Mouse (Mus musculus) limb, embryonic 14.5 days (tissue): ENCODE measurements around the gene Tenm2. TPM values are rescaled to one million over a fixed set of nuclear protein-coding genes. Genes with fewer than 3 reads are reported as not detected.

Experiments used
- ATAC-seq: fragments of 200-750 bp; cut with Nextera tagmentation; 2 replicates; pipeline ENCODE4 v1.8.0; 2017; ENCODE audit warnings: low read depth, moderate number of reproducible peaks, moderate TSS enrichment; ENCODE audit not compliant: low FRiP score
- DNase-seq: peaks from one replicate; pipeline ENCODE4 v3.0.0-alpha.2; 2015; ENCODE audit warnings: low spot score
- H3K27ac ChIP-seq: fragments of 300-500 bp; sonication (generic); replicated peaks from 2 replicates; pipeline ENCODE4 v1.5.1; 2014; ENCODE audit warnings: low read depth, mild to moderate bottlenecking, low read length, moderate library complexity, mixed read lengths
- H3K27me3 ChIP-seq: fragments of 300-500 bp; sonication (generic); 2 replicates; pipeline ENCODE4 v1.6.1; 2014; ENCODE audit warnings: low read length, mixed read lengths; ENCODE audit not compliant: control insufficient read depth, insufficient read depth
- H3K36me3 ChIP-seq: fragments of 300-500 bp; sonication (generic); 2 replicates; pipeline ENCODE4 v1.6.1; 2014; ENCODE audit warnings: mild to moderate bottlenecking, low read length, moderate library complexity, mixed read lengths; ENCODE audit not compliant: control insufficient read depth, insufficient read depth
- H3K4me1 ChIP-seq: fragments of 300-500 bp; sonication (generic); 2 replicates; pipeline ENCODE4 v1.6.1; 2014; ENCODE audit warnings: antibody characterized with exemption, low read length, mixed read lengths; ENCODE audit not compliant: control insufficient read depth, insufficient read depth
- H3K4me2 ChIP-seq: fragments of 300-500 bp; sonication (generic); replicated peaks from 2 replicates; pipeline ENCODE4 v1.6.1; 2014; ENCODE audit warnings: low read depth, mild to moderate bottlenecking, low read length, moderate library complexity; ENCODE audit not compliant: severe bottlenecking
- H3K4me3 ChIP-seq: fragments of 300-500 bp; sonication (generic); replicated peaks from 2 replicates; pipeline ENCODE4 v1.5.1; 2014; ENCODE audit warnings: low read length
- H3K9ac ChIP-seq: fragments of 300-500 bp; sonication (generic); 2 replicates; pipeline ENCODE4 v1.6.1; 2014; ENCODE audit warnings: mild to moderate bottlenecking, low read depth, low read length, moderate library complexity; ENCODE audit not compliant: severe bottlenecking
- H3K9me3 ChIP-seq: fragments of 300-500 bp; sonication (generic); 2 replicates; pipeline ENCODE4 v1.6.1; 2016; ENCODE audit warnings: low read length; ENCODE audit not compliant: control insufficient read depth
- POLR2A ChIP-seq: fragments of 200-500 bp; IDR thresholded peaks from 2 replicates; pipeline ENCODE4 v1.8.0; 2012; ENCODE audit warnings: inconsistent platforms, mild to moderate bottlenecking, moderate library complexity, borderline replicate concordance; ENCODE audit not compliant: insufficient read depth, insufficient read length; ENCODE audit errors: extremely low read depth
- WGBS: fragments of 180-500 bp; shearing (Covaris S2); extraction: QIAGEN DNeasy Blood & Tissue Kit; methylation state at CpG from one replicate; pipeline ENCODE4 v1.1.7; 2014; 5-methylcytosine and 5-hydroxymethylcytosine counted together
- polyA plus RNA-seq, 2 experiments: library from polyadenylated mRNA; depleted of rRNA in 1 of 2; stranded (reverse) in 1 of 2; unstranded in 1 of 2; fragments of >200 nt; fragmentation: Nextera tagmentation in 1 of 2; extraction: Ambion mirVana in 1 of 2; gene quantifications; 2 replicates each; pipeline versions ENCODE4 v1.2.1 to v1.2.3; 2012 to 2014

The Tenm2 gene
- polyA plus RNA-seq, 2 experiments = 3.7 to 5.6 TPM

DNA sequence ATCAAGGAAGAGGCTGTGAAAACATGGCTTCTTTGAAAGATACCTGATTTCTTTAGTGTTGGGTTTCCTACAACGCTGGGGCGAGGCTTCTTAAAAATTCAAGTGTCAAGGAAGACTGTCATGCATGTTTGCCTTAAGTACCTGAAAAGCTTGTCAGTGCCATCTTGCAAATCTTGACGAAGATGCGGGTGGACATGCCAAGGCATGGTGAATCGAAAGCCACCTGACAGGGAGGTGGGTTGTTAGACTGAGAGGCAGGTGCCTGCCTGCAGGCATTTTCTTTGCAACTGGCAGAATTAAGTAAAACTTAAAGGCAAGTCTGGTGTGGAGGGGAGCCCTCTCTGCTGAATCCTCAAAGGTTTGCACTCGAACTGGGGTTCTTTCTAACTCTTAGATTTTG, 949.5 kb downstream of the Tenm2 start:
- no peaks in the 10 kb centered on the region for H3K36me3 ChIP-seq
- no peak for TF ChIP-seq POLR2A
- no peaks in the 10 kb centered on the region for H3K27me3 ChIP-seq
- 72% methylated on average over 6 of the region's 6 CpGs for WGBS
- H3K4me1 ChIP-seq = no peaks in the 10 kb centered on the region
- no peak overlapping the region for H3K9ac ChIP-seq
- H3K9me3 ChIP-seq = no peaks in the 10 kb centered on the region
- no peak for DNase-seq
- no peak overlapping the region for H3K4me3 ChIP-seq
- no peak overlapping the region for H3K27ac ChIP-seq
- H3K4me2 ChIP-seq = no peak overlapping the region
- ATAC-seq = no peak

DNA sequence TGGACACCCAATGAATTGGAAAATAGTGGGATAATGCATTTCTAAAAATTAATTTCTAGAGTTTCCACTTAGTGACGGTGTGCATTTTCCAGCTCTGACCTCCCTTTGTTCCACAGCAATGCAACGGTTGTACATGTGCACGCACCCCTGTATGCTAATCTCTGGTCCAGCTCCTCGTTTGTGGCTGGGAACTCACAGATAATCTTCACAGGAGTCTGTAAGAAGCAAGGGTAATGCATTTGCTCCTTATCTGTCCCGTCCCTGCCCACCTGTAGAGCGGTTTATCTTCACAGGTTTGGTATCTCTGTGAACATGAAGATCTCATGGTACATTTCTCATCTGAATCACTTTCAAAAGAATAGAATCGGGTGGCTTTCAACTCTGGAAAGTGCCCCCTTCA, 955.2 kb downstream of the Tenm2 start:
- H3K27me3 ChIP-seq = no peaks in the 10 kb centered on the region
- 85% methylated on average over 7 of the region's 7 CpGs for WGBS
- H3K27ac ChIP-seq = no peak overlapping the region
- no peaks in the 10 kb centered on the region for H3K36me3 ChIP-seq
- DNase-seq (no peak), ATAC-seq (no peak)
- H3K4me1 ChIP-seq = peaks cover 20% of the 10 kb centered on the region
- no peak overlapping the region for H3K4me3 ChIP-seq
- H3K9me3 ChIP-seq = no peaks in the 10 kb centered on the region
- H3K4me2 ChIP-seq = no peak overlapping the region
- no peak for TF ChIP-seq POLR2A
- no peak overlapping the region for H3K9ac ChIP-seq

DNA sequence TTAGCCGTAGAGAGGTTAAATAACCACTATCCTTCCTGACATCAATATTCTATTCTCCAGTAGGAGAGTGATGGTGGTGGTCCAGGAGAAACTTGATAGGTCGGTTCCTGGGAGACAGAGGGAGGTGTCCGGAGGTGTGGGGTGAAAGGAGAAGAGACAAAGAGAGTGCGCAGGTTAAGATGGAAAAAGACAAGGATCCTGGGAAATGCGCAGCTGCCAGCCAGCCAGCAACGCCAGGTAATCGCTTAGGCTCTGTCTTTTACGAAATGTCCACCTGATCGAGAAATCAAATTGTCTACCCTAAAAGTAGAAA, 957.9 kb downstream of the Tenm2 start:
- Histone ChIP-seq H3K4me1 (peaks cover 20% of the 10 kb centered on the region), H3K36me3 (no peaks in the 10 kb centered on the region), H3K4me3 (no peak overlapping the region), H3K27ac (no peak overlapping the region), H3K9me3 (no peaks in the 10 kb centered on the region), H3K27me3 (no peaks in the 10 kb centered on the region), H3K9ac (no peak overlapping the region), H3K4me2 (no peak overlapping the region)
- no peak for DNase-seq
- no peak for TF ChIP-seq POLR2A
- ATAC-seq = no peak
- 57% methylated on average over 9 of the region's 9 CpGs for WGBS

DNA sequence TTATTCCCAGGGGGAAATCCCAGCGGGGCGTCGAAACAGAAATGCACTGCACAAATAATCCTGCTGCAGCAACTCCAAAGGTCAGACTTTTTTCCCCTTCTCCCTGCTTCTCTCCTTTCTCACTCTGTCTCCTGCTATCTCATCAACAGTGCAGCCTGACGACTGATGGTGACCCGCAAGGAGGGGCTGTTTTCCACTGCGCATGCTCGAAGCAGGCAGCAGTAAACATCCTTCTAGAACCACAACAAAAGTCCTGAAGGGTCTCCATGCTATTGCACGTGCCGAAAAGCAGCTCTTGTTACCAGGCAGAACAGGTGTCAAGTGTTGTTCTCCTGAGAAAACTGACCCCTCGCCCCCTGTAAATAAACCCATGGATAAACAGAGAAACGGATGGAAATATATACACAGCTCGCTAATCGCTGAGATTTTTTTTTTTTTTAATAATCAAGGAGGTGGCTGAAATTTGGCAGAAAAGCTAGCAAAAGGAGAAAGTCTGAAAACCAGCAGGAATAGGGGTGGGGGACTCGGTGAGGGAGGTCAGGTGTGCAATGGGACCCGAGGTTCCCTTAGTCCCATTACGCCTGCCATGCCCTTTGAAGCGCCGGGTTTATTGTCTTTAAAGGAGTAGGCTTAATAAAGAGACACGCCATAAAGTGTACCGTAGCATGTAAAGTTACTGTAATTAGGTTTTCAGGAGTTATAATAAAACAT, 958.4 kb downstream of the Tenm2 start:
- no peaks in the 10 kb centered on the region for H3K27me3 ChIP-seq
- no peak overlapping the region for H3K9ac ChIP-seq
- H3K36me3 ChIP-seq = no peaks in the 10 kb centered on the region
- TF ChIP-seq POLR2A = no peak
- 26% methylated on average over 20 of the region's 20 CpGs for WGBS
- H3K27ac ChIP-seq = no peak overlapping the region
- peak overlapping the region; percentile 42 for H3K4me2 ChIP-seq
- DNase-seq (no peak), ATAC-seq (no peak)
- no peaks in the 10 kb centered on the region for H3K9me3 ChIP-seq
- peak overlapping the region; percentile 12 for H3K4me3 ChIP-seq
- H3K4me1 ChIP-seq = peaks cover 20% of the 10 kb centered on the region

DNA sequence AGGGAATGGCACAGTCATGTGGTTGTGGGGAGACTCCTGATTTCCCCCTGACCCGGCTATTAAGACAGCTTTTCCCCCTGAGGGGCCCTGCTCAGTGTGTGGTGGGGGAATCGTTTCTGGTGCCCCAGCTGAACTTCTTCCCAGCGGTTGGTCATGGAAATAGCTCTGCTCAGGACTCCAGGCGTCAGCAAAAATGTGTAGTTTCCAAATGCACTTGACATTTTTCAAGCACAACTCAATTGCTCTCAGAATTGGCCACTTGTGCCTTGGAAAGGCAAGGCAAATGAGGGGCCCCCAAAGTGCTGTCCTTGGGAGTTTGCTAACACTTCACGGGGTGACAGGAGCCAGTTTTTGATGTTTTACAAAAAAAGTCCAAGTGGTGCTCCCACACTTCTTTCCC, 959.7 kb downstream of the Tenm2 start:
- no peaks in the 10 kb centered on the region for H3K36me3 ChIP-seq
- DNase-seq = no peak
- H3K4me1 ChIP-seq = peaks cover 22% of the 10 kb centered on the region
- H3K4me3 ChIP-seq = no peak overlapping the region
- WGBS = 14% methylated on average over 5 of the region's 5 CpGs
- no peak overlapping the region for H3K4me2 ChIP-seq
- no peaks in the 10 kb centered on the region for H3K27me3 ChIP-seq
- no peak overlapping the region for H3K9ac ChIP-seq
- H3K27ac ChIP-seq = no peak overlapping the region
- ATAC-seq = no peak
- TF ChIP-seq POLR2A = no peak
- no peaks in the 10 kb centered on the region for H3K9me3 ChIP-seq

DNA sequence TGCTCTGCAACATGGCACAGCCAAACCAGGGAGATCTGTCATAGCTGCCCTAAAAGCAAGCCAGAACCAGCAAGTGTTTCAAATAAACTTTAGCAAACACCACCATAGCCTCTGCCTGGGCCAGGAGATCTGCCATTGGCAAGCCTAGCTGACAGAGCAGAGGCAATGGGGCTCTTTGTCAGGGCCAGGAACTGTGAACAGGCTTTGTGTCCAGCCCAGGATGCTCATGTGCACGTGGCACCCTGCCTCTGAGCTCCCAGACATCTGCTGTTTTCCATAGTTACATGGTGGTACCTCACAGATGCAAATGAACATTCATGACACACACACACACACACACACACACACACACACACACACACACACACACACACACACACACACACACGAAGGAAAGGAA, 963.6 kb downstream of the Tenm2 start:
- Histone ChIP-seq H3K4me3 (no peak overlapping the region), H3K27ac (no peak overlapping the region), H3K36me3 (no peaks in the 10 kb centered on the region), H3K9ac (no peak overlapping the region), H3K27me3 (no peaks in the 10 kb centered on the region), H3K4me1 (peaks cover 17% of the 10 kb centered on the region), H3K9me3 (no peaks in the 10 kb centered on the region), H3K4me2 (no peak overlapping the region)
- DNase-seq = no peak
- WGBS = 60% methylated on average over 1 of the region's 2 CpGs
- no peak for ATAC-seq
- no peak for TF ChIP-seq POLR2A
